Mouse (Mus musculus) neural tube, embryonic 11.5 days (tissue): Measurements from ENCODE around the gene Tmem151a. TPM values are rescaled to one million over a fixed set of nuclear protein-coding genes. Genes with fewer than 3 reads are reported as not detected.
A peak's percentile ranks its signal among the peaks of the same experiment; 100 is the strongest.

ENCODE experiments used
- ATAC-seq: fragments of 200-750 bp; cut with Nextera tagmentation; 2 replicates; pipeline ENCODE4 v1.8.0; 2017; ENCODE audit warnings: moderate number of reproducible peaks, mild to moderate bottlenecking, moderate TSS enrichment, moderate library complexity; ENCODE audit not compliant: insufficient read depth, low FRiP score, low TSS enrichment
- DNase-seq: peaks from one replicate; pipeline ENCODE4 v3.0.0-alpha.2; 2015; ENCODE audit warnings: low spot score
- H3K27ac ChIP-seq: fragments of 300-500 bp; sonication (generic); 2 replicates; pipeline ENCODE4 v1.5.1; 2014; ENCODE audit warnings: low read depth, mild to moderate bottlenecking, low read length
- H3K27me3 ChIP-seq: fragments of 300-500 bp; sonication (generic); 2 replicates; pipeline ENCODE4 v1.6.1; 2014; ENCODE audit warnings: mild to moderate bottlenecking, low read length, mixed read lengths; ENCODE audit not compliant: control insufficient read depth, insufficient read depth
- H3K36me3 ChIP-seq: fragments of 300-500 bp; sonication (generic); 2 replicates; pipeline ENCODE4 v1.6.1; 2014; ENCODE audit warnings: mild to moderate bottlenecking, low read length, moderate library complexity, mixed read lengths; ENCODE audit not compliant: control insufficient read depth, insufficient read depth
- H3K4me1 ChIP-seq: fragments of 300-500 bp; sonication (generic); 2 replicates; pipeline ENCODE4 v1.6.1; 2014; ENCODE audit warnings: low read length, mixed read lengths; ENCODE audit not compliant: control insufficient read depth, insufficient read depth
- H3K4me2 ChIP-seq: fragments of 300-500 bp; sonication (generic); 2 replicates; pipeline ENCODE4 v1.6.1; 2014; ENCODE audit warnings: low read depth, mild to moderate bottlenecking, moderate library complexity
- H3K4me3 ChIP-seq: fragments of 300-500 bp; sonication (generic); 2 replicates; pipeline ENCODE4 v1.5.1; 2014; ENCODE audit warnings: low read depth, low read length
- H3K9ac ChIP-seq: fragments of 300-500 bp; sonication (generic); 2 replicates; pipeline ENCODE4 v1.6.1; 2014; ENCODE audit warnings: mild to moderate bottlenecking, low read length
- H3K9me3 ChIP-seq: fragments of 300-500 bp; sonication (generic); 2 replicates; pipeline ENCODE4 v1.6.1; 2016; ENCODE audit warnings: low read length; ENCODE audit not compliant: control insufficient read depth
- WGBS: fragments of 180-500 bp; shearing (Covaris S2); extraction: QIAGEN DNeasy Blood & Tissue Kit; methylation state at CpG from one replicate; pipeline ENCODE4 v1.1.7; 2014; 5-methylcytosine and 5-hydroxymethylcytosine counted together
- polyA plus RNA-seq: library from polyadenylated mRNA; unstranded; fragments of >200 nt; fragmentation: Nextera tagmentation; extraction: Ambion mirVana; gene quantifications from 2 replicates; pipeline ENCODE4 v1.2.1, GENCODE M21; 2014

The Tmem151a gene
- polyA plus RNA-seq, 1 experiment from 2014 or later = 2.0 TPM

GRCm38 (mm10) chr19:5113783-5114182 is 28.5 kb upstream of the Tmem151a start:
- Histone ChIP-seq H3K4me2 (no peak overlapping the region), H3K4me3 (no peak overlapping the region), H3K27me3 (no peaks in the 10 kb centered on the region), H3K36me3 (peaks cover 19% of the 10 kb centered on the region), H3K27ac (no peak overlapping the region), H3K9me3 (no peaks in the 10 kb centered on the region), H3K9ac (no peak overlapping the region), H3K4me1 (peaks cover 8% of the 10 kb centered on the region)
- ATAC-seq = no peak
- no peak for DNase-seq
- WGBS = 91% methylated on average over 7 of the region's 7 CpGs

GRCm38 (mm10) chr19:5109659-5110453 is 24.5 kb upstream of the Tmem151a start:
- peaks cover 21% of the 10 kb centered on the region for H3K36me3 ChIP-seq
- 77% methylated on average over 19 of the region's 19 CpGs for WGBS

GRCm38 (mm10) chr19:5108702-5109101 is 23.4 kb upstream of the Tmem151a start:
- no peak overlapping the region for H3K4me3 ChIP-seq
- H3K9ac ChIP-seq = no peak overlapping the region
- H3K9me3 ChIP-seq = no peaks in the 10 kb centered on the region
- 71% methylated on average over 4 of the region's 4 CpGs for WGBS
- H3K36me3 ChIP-seq = peaks cover 28% of the 10 kb centered on the region
- DNase-seq = no peak
- H3K27me3 ChIP-seq = no peaks in the 10 kb centered on the region
- ATAC-seq = no peak
- 0 out of 2 replicates have a peak, but pooled peaks cover 6% of the 10 kb centered on the region for H3K4me1 ChIP-seq
- H3K27ac ChIP-seq = no peak overlapping the region
- H3K4me2 ChIP-seq = no peak overlapping the region

More at GRCm38 (mm10) chr19:5109659-5110453, 24.5 kb upstream of the Tmem151a start:
- Histone ChIP-seq H3K27ac (no peak overlapping the region), H3K4me3 (no peak overlapping the region), H3K9ac (no peak overlapping the region), H3K4me1 (0 out of 2 replicates have a peak, but pooled peaks cover 6% of the 10 kb centered on the region), H3K4me2 (no peak overlapping the region), H3K9me3 (no peaks in the 10 kb centered on the region), H3K27me3 (no peaks in the 10 kb centered on the region)
- DNase-seq (no peak), ATAC-seq (no peak)

- DNase-seq (no peak), ATAC-seq (no peak)
- peaks cover 27% of the 10 kb centered on the region for H3K36me3 ChIP-seq
- H3K27ac ChIP-seq = no peak overlapping the region
- H3K9me3 ChIP-seq = no peaks in the 10 kb centered on the region
- WGBS = 33% methylated on average over 5 of the region's 5 CpGs
- H3K4me2 ChIP-seq = no peak overlapping the region
- H3K4me1 ChIP-seq = 0 out of 2 replicates have a peak, but pooled peaks cover 6% of the 10 kb centered on the region
- H3K4me3 ChIP-seq = no peak overlapping the region
- no peak overlapping the region for H3K9ac ChIP-seq
- no peaks in the 10 kb centered on the region for H3K27me3 ChIP-seq
Measured at GRCm38 (mm10) chr19:5108271-5108575, 22.9 kb upstream of the Tmem151a start.

- Histone ChIP-seq H3K36me3 (peaks cover 28% of the 10 kb centered on the region), H3K27ac (no peak overlapping the region), H3K9me3 (no peaks in the 10 kb centered on the region), H3K9ac (no peak overlapping the region), H3K4me3 (no peak overlapping the region), H3K4me2 (no peak overlapping the region), H3K27me3 (no peaks in the 10 kb centered on the region), H3K4me1 (0 out of 2 replicates have a peak, but pooled peaks cover 6% of the 10 kb centered on the region)
- no peak for DNase-seq
- 75% methylated on average over 18 of the region's 18 CpGs for WGBS
- ATAC-seq = no peak
Measured at GRCm38 (mm10) chr19:5107556-5108270, 22.4 kb upstream of the Tmem151a start.

GRCm38 (mm10) chr19:5106731-5107191 is 21.4 kb upstream of the Tmem151a start, which contains the start of gene Rab1b:
TSS of gene Rab1b (minus strand) at chr19:5107072.
- ATAC-seq (peak; percentile 95), DNase-seq (peak; percentile 99)
- Histone ChIP-seq H3K4me1 (0 out of 2 replicates have a peak, but pooled peaks cover 6% of the 10 kb centered on the region), H3K4me2 (peak within 1 kb of the TSS; percentile 85), H3K9ac (peak within 1 kb of the TSS; percentile 70), H3K27me3 (no peaks in the 10 kb centered on the region), H3K9me3 (no peaks in the 10 kb centered on the region), H3K36me3 (peaks cover 25% of the 10 kb centered on the region), H3K4me3 (peak within 1 kb of the TSS; percentile 62), H3K27ac (peak within 1 kb of the TSS; percentile 89)
- under 1% methylated on average over 42 of the region's 46 CpGs for WGBS

GRCm38 (mm10) chr19:5106074-5106473 is 20.7 kb upstream of the Tmem151a start:
- peak overlapping the region; percentile 62 for H3K4me3 ChIP-seq
- no peaks in the 10 kb centered on the region for H3K9me3 ChIP-seq
- peak overlapping the region; percentile 85 for H3K4me2 ChIP-seq
- DNase-seq (no peak), ATAC-seq (no peak)
- peaks cover 22% of the 10 kb centered on the region for H3K36me3 ChIP-seq
- H3K4me1 ChIP-seq = 0 out of 2 replicates have a peak, but pooled peaks cover 6% of the 10 kb centered on the region
- H3K9ac ChIP-seq = peak overlapping the region; percentile 70
- no peaks in the 10 kb centered on the region for H3K27me3 ChIP-seq
- H3K27ac ChIP-seq = peak overlapping the region; percentile 89; the same call in 1 of the 2 replicates
- 33% methylated on average over 9 of the region's 9 CpGs for WGBS

- Histone ChIP-seq H3K9me3 (no peaks in the 10 kb centered on the region), H3K9ac (peak within 1 kb of the TSS; percentile 87), H3K4me2 (peak within 1 kb of the TSS; percentile 98), H3K27me3 (no peaks in the 10 kb centered on the region), H3K4me3 (peak within 1 kb of the TSS; percentile 70), H3K27ac (peak within 1 kb of the TSS; percentile 74), H3K36me3 (peaks cover 12% of the 10 kb centered on the region), H3K4me1 (peaks cover 38% of the 10 kb centered on the region)
- peak; percentile 64; the same call in 1 of the 2 replicates for ATAC-seq
- peak; percentile 88 for DNase-seq
- 3% methylated on average over 31 of the region's 48 CpGs for WGBS
Measured at GRCm38 (mm10) chr19:5098363-5099143, 13.2 kb upstream of the Tmem151a start, which contains the start of gene Cnih2. TSS of gene Cnih2 (minus strand) at chr19:5098521.
